Mouse (Mus musculus): ENCODE data around the gene Fastk. TPM values are rescaled to one million over a fixed set of nuclear protein-coding genes. Genes with fewer than 3 reads are reported as not detected.
"Not testable (repeated sequence)": the region's sequence is repeated elsewhere in the genome, so short reads cannot be mapped to it uniquely, and the experiment has no call there.

The Fastk gene
- polyA plus RNA-seq, 1 experiment from 2014 or later, result 96.6 TPM

GRCm38 (mm10) chr5:24413042-24413693, 31.9 kb downstream of the Fastk start, which contains the start of gene Asic3:
Gene Asic3, plus strand, starts transcription at chr5:24413392.
- Histone ChIP-seq H3K9ac (no peak within 1 kb of the TSS), H3K4me3 (no peak within 1 kb of the TSS), H3K4me2 (no peak within 1 kb of the TSS), H3K36me3 (replicated peaks) (no peaks in the 10 kb centered on the region), H3K27ac (no peak within 1 kb of the TSS), H3K27me3 (replicated peaks) (no peaks in the 10 kb centered on the region), H3K4me1 (peaks cover 12% of the 10 kb centered on the region), H3K9me3 (no peaks in the 10 kb centered on the region)
- ATAC-seq (replicated peaks), result no peak
- WGBS, result 53% methylated on average over 11 of the region's 11 CpGs

GRCm38 (mm10) chr5:24412063-24412462, 33.0 kb downstream of the Fastk start:
- 93% methylated on average over 2 of the region's 2 CpGs for WGBS
- no peak for ATAC-seq (replicated peaks)

DNA sequence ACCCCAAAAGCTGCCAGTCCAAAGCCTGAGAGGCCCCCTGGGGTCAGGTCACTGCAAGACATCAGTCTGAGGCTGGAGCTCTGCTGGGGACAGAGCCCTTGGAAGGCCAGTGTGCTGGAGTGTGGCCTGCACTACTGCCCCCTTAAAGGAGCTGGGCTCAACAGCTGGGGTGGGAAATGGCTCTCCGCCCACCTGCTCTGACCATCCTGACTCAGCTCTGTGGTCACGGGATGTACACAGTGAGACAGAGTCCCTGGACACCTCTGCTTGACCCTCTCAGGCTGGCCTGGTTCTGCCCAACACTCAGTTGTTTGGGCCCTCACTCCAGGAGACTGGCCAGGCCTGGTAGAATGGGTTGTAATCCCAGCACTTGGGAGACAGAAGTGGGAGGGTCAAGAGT, 35.6 kb downstream of the Fastk start:
- Histone ChIP-seq H3K36me3 (replicated peaks) (0 out of 2 replicates have a peak, but pooled peaks cover 3% of the 10 kb centered on the region), H3K27me3 (replicated peaks) (no peaks in the 10 kb centered on the region), H3K4me3 (no peak overlapping the region), H3K4me2 (no peak overlapping the region), H3K9me3 (no peaks in the 10 kb centered on the region), H3K27ac (no peak overlapping the region), H3K4me1 (no peaks in the 10 kb centered on the region), H3K9ac (no peak overlapping the region)
- WGBS, result 58% methylated on average over 2 of the region's 2 CpGs
- ATAC-seq (replicated peaks), result no peak

More at GRCm38 (mm10) chr5:24412063-24412462, 33.0 kb downstream of the Fastk start:
- Histone ChIP-seq H3K4me3 (no peak overlapping the region), H3K9me3 (no peaks in the 10 kb centered on the region), H3K4me1 (peaks cover 12% of the 10 kb centered on the region), H3K9ac (no peak overlapping the region), H3K27ac (no peak overlapping the region), H3K4me2 (no peak overlapping the region), H3K27me3 (replicated peaks) (no peaks in the 10 kb centered on the region), H3K36me3 (replicated peaks) (no peaks in the 10 kb centered on the region)

DNA sequence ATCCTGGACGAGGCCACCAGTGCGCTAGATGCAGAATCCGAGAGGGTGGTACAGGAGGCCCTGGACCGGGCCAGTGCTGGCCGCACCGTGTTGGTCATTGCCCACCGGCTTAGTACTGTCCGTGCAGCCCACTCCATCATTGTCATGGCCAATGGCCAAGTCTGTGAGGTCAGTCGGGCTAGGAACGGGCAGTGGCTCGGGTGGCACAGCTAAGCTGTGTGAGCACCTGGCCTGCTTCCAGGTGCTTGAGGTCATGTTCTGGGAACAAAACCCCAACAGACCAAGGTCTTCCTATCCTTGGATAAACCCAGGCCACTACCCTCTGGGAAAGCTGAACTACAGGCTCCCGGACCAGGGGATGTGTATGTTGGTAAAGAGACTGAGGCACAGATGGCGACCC, 36.4 kb downstream of the Fastk start:
- ATAC-seq (replicated peaks), result no peak
- H3K27me3 ChIP-seq (replicated peaks), result no peaks in the 10 kb centered on the region
- no peak overlapping the region for H3K4me2 ChIP-seq
- 0 out of 2 replicates have a peak, but pooled peaks cover 3% of the 10 kb centered on the region for H3K36me3 ChIP-seq (replicated peaks)
- no peak overlapping the region for H3K4me3 ChIP-seq
- H3K27ac ChIP-seq, result no peak overlapping the region
- 90% methylated on average over 13 of the region's 13 CpGs for WGBS
- no peak overlapping the region for H3K9ac ChIP-seq
- no peaks in the 10 kb centered on the region for H3K4me1 ChIP-seq
- H3K9me3 ChIP-seq, result no peaks in the 10 kb centered on the region

DNA sequence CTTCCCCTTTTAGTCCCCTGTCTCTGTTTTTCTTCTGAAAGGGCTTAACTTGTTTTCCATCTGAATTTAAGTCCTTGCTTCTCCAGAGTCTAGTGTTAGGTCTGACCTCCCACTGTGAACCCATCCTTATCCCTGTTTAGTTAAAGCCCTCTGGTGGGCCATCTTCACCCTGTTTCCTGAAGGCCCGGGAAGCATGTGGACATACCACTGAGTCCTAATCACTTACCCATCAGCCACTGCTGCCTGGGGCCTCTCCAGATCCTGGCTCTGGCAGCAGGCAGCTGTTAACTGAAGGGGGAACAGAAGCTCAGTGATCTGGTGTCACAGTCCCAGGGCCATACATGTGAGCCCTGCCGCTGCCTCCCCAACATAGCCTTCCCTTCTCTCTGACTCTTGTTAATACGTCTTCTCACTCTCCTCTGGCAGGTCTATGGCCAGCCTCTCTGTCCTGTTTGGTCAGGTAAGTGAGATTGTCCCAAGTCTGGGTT, 39.7 kb downstream of the Fastk start:
- Histone ChIP-seq H3K4me3 (no peak overlapping the region), H3K4me2 (no peak overlapping the region), H3K4me1 (no peaks in the 10 kb centered on the region), H3K9me3 (no peaks in the 10 kb centered on the region), H3K27me3 (replicated peaks) (no peaks in the 10 kb centered on the region), H3K27ac (no peak overlapping the region), H3K9ac (no peak overlapping the region), H3K36me3 (replicated peaks) (peaks cover 8% of the 10 kb centered on the region; the same call in 1 of the 2 replicates)
- 71% methylated on average over 3 of the region's 3 CpGs for WGBS
- ATAC-seq (replicated peaks), result no peak

DNA sequence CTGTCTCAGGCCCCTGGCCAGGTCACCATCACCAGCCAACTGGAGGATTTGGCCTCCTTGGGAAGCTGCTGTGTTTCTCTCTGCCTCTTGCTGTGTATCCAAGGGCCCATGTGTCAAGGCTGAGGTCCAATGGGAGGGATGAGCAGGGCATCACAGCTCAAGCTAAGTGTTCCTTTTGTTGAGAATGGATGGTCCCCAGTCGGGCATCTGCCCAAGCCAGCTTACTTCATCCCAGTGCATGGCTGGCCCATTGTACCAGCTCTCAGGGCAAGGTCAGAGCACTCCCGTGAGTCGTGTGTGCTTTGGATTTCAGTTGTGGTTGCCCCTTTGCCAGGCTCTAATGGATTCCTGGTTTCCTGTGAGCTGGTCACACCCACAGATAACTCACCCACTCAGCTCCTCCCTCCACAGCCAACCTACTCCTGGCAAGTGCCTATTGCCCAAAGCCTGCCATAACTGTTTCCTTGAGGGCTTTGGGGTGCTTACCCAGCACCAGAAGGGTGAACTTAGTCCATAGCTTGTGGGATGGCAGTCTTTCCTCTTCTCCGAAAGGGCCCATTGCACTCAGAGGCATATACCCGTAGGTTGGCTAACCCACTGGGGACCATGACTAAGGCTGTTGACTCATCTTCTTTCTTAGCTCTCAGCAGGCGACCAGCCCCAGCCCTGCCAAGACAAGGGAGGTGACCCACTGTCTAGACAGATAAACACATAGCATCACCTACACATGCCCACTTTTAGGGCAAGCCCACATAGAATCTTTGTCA, 40.3 kb downstream of the Fastk start:
- H3K27me3 ChIP-seq (replicated peaks), result no peaks in the 10 kb centered on the region
- peaks cover 8% of the 10 kb centered on the region; the same call in 1 of the 2 replicates for H3K36me3 ChIP-seq (replicated peaks)
- ATAC-seq (replicated peaks), result no peak
- H3K4me2 ChIP-seq, result no peak overlapping the region
- 89% methylated on average over 6 of the region's 6 CpGs for WGBS
- no peaks in the 10 kb centered on the region for H3K9me3 ChIP-seq
- no peak overlapping the region for H3K27ac ChIP-seq
- no peaks in the 10 kb centered on the region for H3K4me1 ChIP-seq
- H3K4me3 ChIP-seq, result no peak overlapping the region
- H3K9ac ChIP-seq, result no peak overlapping the region

- Histone ChIP-seq H3K4me1 (no peaks in the 10 kb centered on the region), H3K27me3 (replicated peaks) (no peaks in the 10 kb centered on the region), H3K4me2 (no peak overlapping the region), H3K4me3 (no peak overlapping the region), H3K9me3 (no peaks in the 10 kb centered on the region), H3K36me3 (replicated peaks) (peaks cover 8% of the 10 kb centered on the region; the same call in 1 of the 2 replicates), H3K9ac (no peak overlapping the region), H3K27ac (no peak overlapping the region)
- WGBS, result 61% methylated on average over 9 of the region's 9 CpGs
- ATAC-seq (replicated peaks), result 0 out of 2 replicates have a peak, but pooled peaks have one; percentile 29
Observed at GRCm38 (mm10) chr5:24401969-24402368, 43.1 kb downstream of the Fastk start.

- ATAC-seq (replicated peaks), result no peak
- 92% methylated on average over 5 of the region's 5 CpGs for WGBS
- H3K27me3 ChIP-seq (replicated peaks), result no peaks in the 10 kb centered on the region
- H3K4me3 ChIP-seq, result no peak overlapping the region
- H3K4me1 ChIP-seq, result no peaks in the 10 kb centered on the region
- peaks cover 5% of the 10 kb centered on the region; the same call in 1 of the 2 replicates for H3K36me3 ChIP-seq (replicated peaks)
- H3K9me3 ChIP-seq, result no peaks in the 10 kb centered on the region
- H3K9ac ChIP-seq, result no peak overlapping the region
- H3K27ac ChIP-seq, result no peak overlapping the region
- no peak overlapping the region for H3K4me2 ChIP-seq
Observed at GRCm38 (mm10) chr5:24400911-24401605, 44.0 kb downstream of the Fastk start.

- H3K4me2 ChIP-seq, result no peak overlapping the region
- H3K27me3 ChIP-seq (replicated peaks), result no peaks in the 10 kb centered on the region
- no peak overlapping the region for H3K4me3 ChIP-seq
- peaks cover 5% of the 10 kb centered on the region; the same call in 1 of the 2 replicates for H3K36me3 ChIP-seq (replicated peaks)
- peaks cover under 1% of the 10 kb centered on the region; the same call in 1 of the 2 replicates for H3K4me1 ChIP-seq
- no peak for ATAC-seq (replicated peaks)
- no peak overlapping the region for H3K9ac ChIP-seq
- 89% methylated on average over 11 of the region's 11 CpGs for WGBS
- H3K27ac ChIP-seq, result no peak overlapping the region
- H3K9me3 ChIP-seq, result no peaks in the 10 kb centered on the region
Observed at GRCm38 (mm10) chr5:24400362-24400761, 44.7 kb downstream of the Fastk start.

DNA sequence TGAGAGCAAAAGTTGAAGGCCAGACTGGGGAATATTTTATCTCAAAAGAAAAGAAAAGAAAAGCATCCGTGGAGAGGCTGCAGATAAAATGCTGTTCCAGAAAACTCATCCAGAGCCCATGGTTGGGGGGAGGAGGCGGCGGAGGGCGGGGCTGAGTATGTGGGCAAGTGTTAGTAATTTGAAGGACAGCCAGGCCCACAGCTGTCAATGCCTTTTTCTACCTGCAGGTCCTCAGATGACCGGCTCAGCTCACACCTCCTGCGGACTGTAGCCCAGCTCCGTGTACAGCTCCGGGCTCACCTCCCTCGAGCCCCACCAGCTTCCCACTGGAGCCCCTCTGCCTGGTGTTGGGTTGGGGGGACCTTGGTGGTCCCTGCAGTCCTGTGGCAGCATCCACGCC, 45.4 kb downstream of the Fastk start:
- Histone ChIP-seq H3K36me3 (replicated peaks) (peaks cover 5% of the 10 kb centered on the region; the same call in 1 of the 2 replicates), H3K9ac (no peak overlapping the region), H3K9me3 (no peaks in the 10 kb centered on the region), H3K27ac (no peak overlapping the region), H3K4me3 (no peak overlapping the region), H3K4me1 (peaks cover 7% of the 10 kb centered on the region; the same call in 1 of the 2 replicates), H3K4me2 (no peak overlapping the region), H3K27me3 (replicated peaks) (no peaks in the 10 kb centered on the region)
- no peak for ATAC-seq (replicated peaks)
- WGBS, result 87% methylated on average over 10 of the region's 10 CpGs

DNA sequence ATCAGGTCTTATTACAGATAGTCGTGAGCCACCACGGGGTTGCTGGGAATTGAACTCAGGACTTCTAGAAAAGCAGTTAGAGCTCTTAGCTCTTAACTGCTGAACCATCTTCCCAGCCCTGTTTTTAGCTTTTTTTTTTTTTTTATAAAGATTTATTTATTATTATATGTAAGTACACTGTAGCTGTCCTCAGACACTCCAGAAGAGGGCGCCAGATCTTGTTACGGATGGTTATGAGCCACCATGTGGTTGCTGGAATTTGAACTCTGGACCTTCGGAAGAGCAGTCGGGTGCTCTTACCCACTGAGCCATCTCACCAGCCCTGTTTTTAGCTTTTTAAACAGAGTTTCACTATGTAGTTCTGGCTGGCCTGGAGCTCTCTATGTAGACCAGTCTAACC, 48.8 kb downstream of the Fastk start:
- H3K9ac ChIP-seq; H3K27me3 ChIP-seq (replicated peaks); ATAC-seq (replicated peaks); H3K9me3 ChIP-seq; H3K4me2 ChIP-seq; H3K4me3 ChIP-seq; H3K36me3 ChIP-seq (replicated peaks); H3K27ac ChIP-seq: not testable (repeated sequence)
- peaks cover 15% of the 10 kb centered on the region; the same call in 1 of the 2 replicates for H3K4me1 ChIP-seq
- 88% methylated on average over 6 of the region's 6 CpGs for WGBS

All from midbrain, embryonic 15.5 days (tissue).